Mouse (Mus musculus): ENCODE measurements around the gene Hamp.

GRCm38 (mm10) chr7:30917219-30917618 is 26.6 kb downstream of the Hamp start:
- TF ChIP-seq CTCF (conservative IDR thresholded peaks at IDR 0.05; ENCODE audit: low read length) (no peak), NANOG (IDR thresholded peaks at IDR 0.05; ENCODE audit: borderline replicate concordance, low read length) (no peak), POU5F1 (IDR thresholded peaks at IDR 0.05; ENCODE audit: borderline replicate concordance, low read length) (no peak)
